In the genomic region with DNA sequence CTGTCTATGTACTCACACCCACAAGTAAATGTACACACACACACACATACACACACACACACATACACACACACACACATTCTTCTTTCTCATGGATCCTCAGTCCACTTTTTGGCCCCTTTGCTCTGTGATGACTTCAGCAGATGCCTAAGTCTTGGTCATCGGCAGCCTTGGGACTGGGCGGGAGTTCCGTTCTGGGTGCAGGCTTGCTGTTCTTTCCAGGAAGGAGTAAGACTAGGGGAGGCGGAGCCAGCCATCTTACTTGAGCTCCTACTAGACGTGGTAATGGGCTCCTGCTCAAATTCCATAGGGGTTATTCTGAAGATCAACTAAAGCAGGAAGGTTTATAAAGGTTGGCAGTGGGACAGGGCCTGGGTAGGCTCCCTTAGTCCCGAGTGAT, we compare ENCODE assay signal across 1 mouse cellular context.
A peak's percentile ranks its signal among the peaks of the same experiment; 100 is the strongest.
TF ChIP-seq lines count a peak whose summit lies in the region.

No protein-coding gene starts in this region.

TF ChIP-seq in CH12.LX, 34 proteins besides CTCF, POLR2A, EP300 and RAD21:
- TF ChIP-seq ZNF384 (IDR thresholded peaks at IDR 0.05; ENCODE audit: low read depth, low read length) (no peak), ETS1 (conservative IDR thresholded peaks at IDR 0.05; ENCODE audit: low read depth, low read length) (no peak), GABPA (IDR thresholded peaks at IDR 0.05; ENCODE audit: insufficient replicate concordance, low read depth, low read length) (no peak), TCF12 (IDR thresholded peaks at IDR 0.05; ENCODE audit: low read depth, low read length) (no peak), SMC3 (IDR thresholded peaks at IDR 0.05; ENCODE audit: low read depth, low read length) (no peak), MYC (IDR thresholded peaks at IDR 0.05; ENCODE audit: low read depth, low read length) (no peak), MXI1 (IDR thresholded peaks at IDR 0.05; ENCODE audit: low read depth, low read length) (peak; percentile 39; the same call in 1 of the 2 replicates)
